Mouse (Mus musculus) retina, postnatal 1 day (tissue): ENCODE results near the gene Twf2.
"Not testable (repeated sequence)": the region's sequence is repeated elsewhere in the genome, so short reads cannot be mapped to it uniquely, and the experiment has no call there.

Experiments
- DNase-seq: peaks from one replicate; pipeline ENCODE4 v3.0.0-alpha.2; 2012

Twf2 gene

DNA sequence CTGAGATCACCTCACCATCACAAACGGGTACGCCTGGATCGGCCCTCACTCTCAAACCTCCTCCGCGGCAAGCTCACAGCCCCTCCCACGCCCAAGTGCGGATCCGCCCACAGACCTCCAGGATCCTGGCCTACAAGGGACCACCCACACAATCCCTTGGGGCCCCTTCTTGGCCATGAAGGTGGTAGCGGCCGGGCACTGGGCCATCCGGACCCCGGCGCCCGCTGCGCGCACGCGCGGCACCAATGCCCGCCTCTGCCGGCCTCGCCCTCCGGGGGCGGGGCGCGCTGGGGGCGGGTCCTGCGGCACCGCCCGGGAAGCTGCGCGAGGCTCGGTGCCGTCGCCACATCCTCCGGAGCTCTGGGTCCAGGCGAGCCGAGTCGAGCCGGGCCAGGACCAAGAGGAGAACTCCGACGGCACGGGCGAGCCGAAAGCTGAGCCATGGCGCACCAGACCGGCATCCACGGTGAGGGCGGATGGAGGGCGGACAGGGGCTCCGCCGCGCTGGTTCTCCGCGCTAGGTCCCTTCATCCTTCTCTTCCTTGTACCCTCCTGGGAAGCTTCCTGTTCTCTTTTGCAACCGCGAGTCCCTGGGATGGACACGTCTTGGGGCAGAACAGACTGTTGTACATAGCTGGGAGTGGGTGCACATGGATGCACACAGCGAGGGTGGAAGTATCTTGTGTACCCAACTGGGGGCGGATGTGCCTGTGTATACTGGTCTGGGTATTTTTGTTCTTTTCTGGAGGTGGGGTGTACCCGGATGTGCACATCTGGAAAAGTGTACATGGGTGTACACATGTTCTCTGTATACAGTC lies at the start of gene Twf2:
Gene Twf2, plus strand, starts transcription at position 290 of the 818 bp plus-strand sequence.
- peak; percentile 96 for DNase-seq

GRCm38 (mm10) chr9:106154106-106154505 lies 48.8 kb upstream of the Twf2 start:
- no peak for DNase-seq

GRCm38 (mm10) chr9:106156419-106156818 lies 46.5 kb upstream of the Twf2 start:
- DNase-seq, result peak; percentile 87

DNA sequence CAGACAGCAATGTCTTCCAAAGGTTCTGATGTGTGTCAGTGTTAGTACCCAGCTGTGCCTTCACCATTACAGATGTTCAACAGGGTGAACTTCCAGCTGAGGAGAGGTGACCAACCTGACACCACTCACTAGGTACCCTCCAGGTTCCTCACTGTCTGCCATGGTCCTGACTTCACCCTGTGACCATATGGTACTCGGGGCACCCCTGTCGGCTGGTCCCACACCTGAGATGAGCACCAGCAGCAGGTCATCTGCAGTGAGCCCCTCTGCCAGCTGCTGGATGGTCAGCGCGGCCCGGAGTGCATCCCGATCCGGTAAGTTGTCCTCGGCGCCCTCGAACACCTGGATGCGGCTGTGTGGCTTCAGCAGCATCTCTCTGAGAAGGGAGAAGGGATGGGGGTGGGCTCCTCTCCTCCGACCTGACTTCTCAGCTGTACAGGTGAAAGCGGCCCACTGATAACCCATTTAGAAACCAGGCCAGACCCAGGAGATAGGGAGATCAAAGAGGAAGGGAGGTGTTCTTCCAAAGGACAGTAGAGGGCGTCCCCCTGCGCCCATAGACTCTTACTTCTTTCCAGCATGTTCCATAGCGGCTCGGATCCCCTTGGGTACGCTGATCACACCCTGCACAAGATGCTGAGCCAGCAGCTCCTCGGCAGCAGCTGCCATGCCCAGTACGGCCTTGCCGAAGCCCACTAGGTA lies 45.8 kb upstream of the Twf2 start:
- DNase-seq, result no peak

DNA sequence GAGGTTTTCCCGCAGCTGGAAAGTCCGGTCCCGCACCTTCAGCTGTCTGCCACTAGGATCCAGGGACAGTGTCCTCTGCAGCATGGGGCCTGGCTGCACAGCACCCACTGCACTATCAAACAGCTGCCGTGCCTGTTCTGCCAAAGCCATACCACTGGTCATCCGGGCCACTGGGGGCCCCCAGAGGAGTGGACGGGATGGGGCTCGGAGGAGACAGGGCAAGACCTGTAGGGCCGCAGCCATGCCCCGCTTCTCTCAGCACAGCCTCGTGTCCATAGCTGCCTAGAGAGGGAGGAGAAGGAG lies 45.3 kb upstream of the Twf2 start:
- no peak for DNase-seq

DNA sequence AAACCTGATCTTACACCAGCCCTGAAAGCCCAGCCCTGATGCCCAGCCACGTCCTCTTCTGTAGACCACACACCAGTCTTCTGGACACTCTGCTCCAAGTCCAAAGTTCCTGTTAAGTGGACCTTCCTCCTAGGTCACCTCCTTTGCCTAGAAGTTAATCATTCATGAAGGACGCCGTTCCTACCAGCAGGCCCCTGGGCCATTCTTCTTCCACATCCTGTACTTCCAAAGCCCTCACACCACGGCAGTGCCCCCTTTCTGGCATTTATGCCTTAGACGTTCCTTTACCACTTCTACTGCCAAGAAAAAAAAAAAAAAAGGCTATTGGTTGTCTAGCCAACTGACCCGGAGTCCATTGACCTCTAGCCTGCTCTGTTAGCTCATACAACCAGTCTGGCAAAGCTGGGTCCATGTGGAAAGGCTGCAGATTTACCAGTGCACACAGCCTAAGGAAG lies 44.8 kb upstream of the Twf2 start, which contains the start of gene Glyctk:
Gene Glyctk, minus strand, starts transcription at position 102 of the 455 bp plus-strand sequence.
- no peak for DNase-seq

GRCm38 (mm10) chr9:106159237-106159636 lies 43.7 kb upstream of the Twf2 start:
- no peak for DNase-seq

DNA sequence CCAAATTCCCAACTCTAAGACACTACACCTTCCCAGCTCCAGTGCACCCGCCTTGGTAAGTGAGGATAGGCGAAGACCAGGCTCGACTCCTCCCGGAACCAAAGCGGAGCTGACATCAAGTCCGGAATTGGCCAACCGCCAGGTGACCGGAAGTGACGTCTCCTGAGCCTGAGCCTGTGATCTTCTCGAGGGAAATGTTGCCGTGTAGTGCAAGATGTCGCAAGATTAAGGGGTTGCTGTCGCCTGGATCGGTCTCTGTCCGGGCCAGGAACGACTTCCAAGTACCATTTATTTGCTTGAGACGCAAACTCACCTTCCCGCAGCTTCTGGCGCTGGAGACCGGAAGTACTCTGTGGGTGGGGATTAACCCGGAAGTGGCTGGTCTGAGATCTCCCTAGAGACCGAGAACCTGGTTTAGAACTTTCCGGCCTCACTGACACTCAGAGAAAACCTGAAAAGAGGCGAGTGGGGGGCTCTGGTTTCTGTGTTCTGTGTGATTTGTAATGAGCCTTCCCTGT lies 43.1 kb upstream of the Twf2 start:
- DNase-seq, result peak; percentile 96

GRCm38 (mm10) chr9:106160426-106160825 lies 42.5 kb upstream of the Twf2 start:
- DNase-seq, result no peak

GRCm38 (mm10) chr9:106166709-106167108 lies 36.2 kb upstream of the Twf2 start:
- no peak for DNase-seq

- no peak for DNase-seq
These were observed 35.7 kb upstream of the Twf2 start for GRCm38 (mm10) chr9:106167241-106167640.

DNA sequence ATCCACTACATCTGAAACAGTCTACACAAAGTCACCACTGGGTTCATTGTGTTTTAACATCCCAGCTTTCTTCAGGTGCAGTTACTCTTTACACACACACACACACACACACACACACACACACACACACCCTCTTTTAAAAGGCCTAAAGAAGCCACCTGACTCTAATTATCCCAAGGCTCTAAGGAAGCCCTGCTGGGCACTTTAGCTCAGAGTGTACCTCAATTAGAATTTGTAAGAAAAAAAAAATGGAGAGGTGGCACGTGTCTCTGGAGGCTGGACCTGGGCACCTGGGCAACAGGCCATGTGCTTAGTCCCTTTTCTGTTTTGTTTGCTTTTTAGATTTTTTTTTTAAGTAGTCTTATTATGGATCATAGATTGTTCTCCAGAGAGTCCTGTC lies 35.2 kb upstream of the Twf2 start:
- no peak for DNase-seq

- DNase-seq, result not testable (repeated sequence)
These were observed 33.9 kb upstream of the Twf2 start for GRCm38 (mm10) chr9:106169006-106169405.

GRCm38 (mm10) chr9:106169917-106170316 lies 33.0 kb upstream of the Twf2 start:
- DNase-seq, result no peak

GRCm38 (mm10) chr9:106170556-106171345 lies 32.2 kb upstream of the Twf2 start, which contains the start of gene Wdr82:
Gene Wdr82, plus strand, starts transcription at chr9:106170928.
- DNase-seq, result peak; percentile 96

GRCm38 (mm10) chr9:106171346-106172158 lies 31.4 kb upstream of the Twf2 start:
- DNase-seq, result peak; percentile 86

DNA sequence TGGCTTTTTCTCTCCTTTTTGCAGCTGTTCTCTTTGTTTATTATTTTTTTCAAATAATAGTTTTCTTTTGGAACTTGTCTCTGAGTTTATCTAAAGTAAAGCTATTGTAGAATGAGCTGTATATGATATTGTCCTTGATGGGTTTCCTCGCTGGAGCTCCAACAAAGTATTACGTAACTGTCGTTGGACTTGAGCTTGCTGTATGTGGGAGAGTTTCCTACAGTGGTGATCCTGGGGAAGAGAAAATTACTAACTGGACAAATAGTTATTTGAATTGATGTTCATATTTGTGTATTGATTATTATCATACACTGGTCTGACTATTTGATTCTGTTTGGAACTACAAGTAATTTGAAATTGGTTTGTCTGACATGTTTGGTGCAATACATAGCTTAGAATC lies 30.4 kb upstream of the Twf2 start:
- DNase-seq, result no peak

DNA sequence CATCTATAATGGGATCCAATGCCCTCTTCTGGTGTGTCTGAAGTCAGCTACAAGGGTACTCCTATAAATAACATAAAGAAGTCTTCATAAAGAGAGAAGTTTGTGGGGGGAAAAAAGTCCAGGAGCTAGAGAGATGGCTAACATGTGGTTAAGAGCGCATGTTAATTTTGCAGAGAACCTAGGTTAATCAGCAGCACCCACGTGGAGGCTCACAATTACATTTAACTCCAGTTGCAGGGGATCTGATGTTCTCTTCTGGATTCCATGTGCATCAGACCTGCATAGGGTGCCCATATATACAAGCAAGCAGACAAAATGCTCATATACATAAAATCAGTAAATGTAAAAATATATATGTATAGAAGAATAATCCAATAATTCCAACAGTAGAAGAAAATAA lies 29.5 kb upstream of the Twf2 start:
- DNase-seq, result no peak

DNA sequence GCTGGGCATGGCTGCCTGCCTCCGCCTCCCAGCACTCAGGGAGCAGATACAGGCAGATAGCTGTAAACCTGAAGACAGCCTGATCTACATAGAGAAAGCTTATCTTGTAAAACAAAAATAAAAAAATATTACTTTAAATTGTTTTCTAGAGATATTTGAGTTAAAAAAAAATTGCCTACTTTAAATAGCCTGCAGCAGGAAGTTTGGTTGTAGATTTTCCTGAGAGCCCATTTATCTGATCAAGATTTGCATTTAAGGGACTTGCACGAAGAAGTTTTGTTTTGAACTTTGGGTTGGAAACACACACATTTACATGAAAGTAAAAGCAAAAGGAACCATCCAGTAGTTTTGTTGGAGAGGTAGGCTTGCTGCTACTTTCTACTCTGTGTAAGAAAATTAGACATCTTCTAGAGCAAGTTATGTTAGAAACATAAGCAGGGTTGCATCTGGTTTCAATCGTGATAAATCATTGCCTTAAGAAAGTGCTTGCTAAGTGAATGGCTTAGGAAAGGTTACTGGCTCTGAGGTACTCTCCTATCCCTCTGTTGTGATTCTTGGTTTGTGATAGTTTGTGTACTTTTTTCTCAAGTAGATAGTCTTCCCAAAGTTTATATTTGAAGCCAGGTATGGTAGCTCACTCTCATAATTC lies 27.2 kb upstream of the Twf2 start:
- no peak for DNase-seq

DNA sequence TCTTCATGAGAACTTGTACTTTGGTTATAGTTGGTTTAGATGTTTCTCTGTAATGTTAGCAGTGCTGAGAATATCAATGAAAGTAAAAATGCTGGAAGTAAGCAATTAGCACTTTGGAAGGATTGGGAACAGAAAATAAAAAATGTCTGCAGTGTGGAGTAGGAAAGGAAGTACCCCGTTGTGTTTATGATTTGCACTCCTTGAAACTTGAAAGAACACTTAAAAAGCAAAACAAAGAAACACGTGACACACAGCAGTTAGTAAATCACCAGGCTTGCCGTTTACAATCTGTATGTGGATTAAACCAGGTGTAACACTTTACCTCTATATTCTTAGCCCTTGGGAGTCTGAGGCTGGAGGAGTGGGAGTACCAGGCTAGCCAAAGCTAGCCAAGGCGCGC lies 26.1 kb upstream of the Twf2 start:
- DNase-seq, result no peak

GRCm38 (mm10) chr9:106177799-106178198 lies 25.1 kb upstream of the Twf2 start:
- DNase-seq, result no peak

DNA sequence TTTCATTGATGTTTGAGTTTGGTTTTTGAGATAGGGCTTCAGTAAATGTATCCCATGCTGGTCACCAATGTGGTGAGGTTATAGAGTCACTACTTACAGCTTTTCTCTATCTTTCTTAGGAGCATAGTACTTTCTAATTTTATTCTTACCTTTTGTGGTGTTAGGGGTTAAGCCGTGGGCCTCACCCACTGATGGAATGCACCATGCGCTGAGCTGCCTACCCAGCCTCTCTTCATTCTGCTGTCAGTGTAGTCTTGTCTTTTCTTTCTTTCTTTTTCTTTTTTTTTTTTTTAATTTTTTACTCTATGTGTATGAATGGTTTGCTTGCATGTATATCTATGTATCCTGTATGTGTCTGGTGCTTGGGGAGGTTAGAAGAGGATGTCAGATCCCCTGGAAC lies 23.5 kb upstream of the Twf2 start:
- DNase-seq, result no peak
